Mouse (Mus musculus): ENCODE measurements around the gene Msh3. TPM values are rescaled to one million over a fixed set of nuclear protein-coding genes. Genes with fewer than 3 reads are reported as not detected.

Gene Msh3
- polyA plus RNA-seq, 1 experiment = 35.5 TPM

DNA sequence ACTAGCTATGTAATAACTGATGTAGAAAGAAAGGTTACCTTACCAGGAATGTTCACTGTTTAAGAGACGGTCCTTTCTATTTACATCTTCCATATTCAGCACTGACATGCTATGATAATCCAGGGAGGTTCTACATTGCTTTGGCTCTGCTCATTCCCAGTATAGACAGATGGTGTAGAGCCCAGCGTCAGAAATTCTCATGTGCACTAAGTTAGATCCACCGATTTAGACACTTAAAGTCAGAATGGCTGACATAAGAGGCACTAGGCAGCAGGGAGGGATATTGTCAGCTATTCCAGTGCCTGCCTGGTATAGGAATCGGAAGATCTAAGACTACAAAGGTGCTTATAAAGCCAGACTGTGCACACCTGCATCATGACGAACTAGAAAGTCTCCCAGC lies 40.2 kb downstream of the Msh3 start:
- WGBS = 70% methylated on average over 5 of the region's 5 CpGs
- Histone ChIP-seq H3K4me3 (replicated peaks; ENCODE audit: control insufficient read depth, low read depth, low read length) (no peak overlapping the region), H3K4me1 (ENCODE audit: control insufficient read depth, insufficient read depth, low read length) (no peaks in the 10 kb centered on the region), H3K27ac (ENCODE audit: control insufficient read depth, insufficient read depth, low read depth, low read length, poor library complexity) (no peak overlapping the region)
- TF ChIP-seq CTCF (IDR thresholded peaks at IDR 0.05; ENCODE audit: control insufficient read depth, insufficient read depth, low read length) (no peak), POLR2A (IDR thresholded peaks at IDR 0.05; ENCODE audit: borderline replicate concordance, control insufficient read depth, low read depth, low read length) (no peak)

DNA sequence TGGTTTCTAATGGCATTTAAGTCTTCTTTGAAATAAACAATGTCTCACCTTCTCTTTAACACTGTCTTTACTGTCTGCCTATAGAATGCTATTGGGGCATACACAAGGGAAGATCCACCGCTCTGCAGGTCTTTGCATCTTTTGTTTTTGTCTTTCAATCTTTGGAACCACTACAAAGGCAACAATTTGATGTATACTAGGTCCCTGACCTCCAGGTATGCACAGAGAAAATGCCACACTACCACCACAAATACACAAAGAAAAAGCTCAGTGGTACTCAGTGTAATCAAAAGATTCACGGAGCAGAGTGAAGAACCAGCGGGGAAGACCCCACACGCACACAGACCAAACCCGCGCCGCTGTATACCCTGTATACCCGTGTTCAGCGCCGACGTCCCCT lies 49.1 kb downstream of the Msh3 start, which contains the start of gene Gm20379:
Gene Gm20379 (plus strand): TSS at position 301 of the 400 bp plus-strand sequence.
- no peaks in the 10 kb centered on the region for H3K4me1 ChIP-seq (ENCODE audit: control insufficient read depth, insufficient read depth, low read length)
- H3K4me3 ChIP-seq (replicated peaks; ENCODE audit: control insufficient read depth, low read depth, low read length) = no peak within 1 kb of the TSS
- H3K27ac ChIP-seq (ENCODE audit: control insufficient read depth, insufficient read depth, low read depth, low read length, poor library complexity) = no peak within 1 kb of the TSS
- TF ChIP-seq CTCF (IDR thresholded peaks at IDR 0.05; ENCODE audit: control insufficient read depth, insufficient read depth, low read length) (no peak), POLR2A (IDR thresholded peaks at IDR 0.05; ENCODE audit: borderline replicate concordance, control insufficient read depth, low read depth, low read length) (no peak)
- 96% methylated on average over 11 of the region's 11 CpGs for WGBS

DNA sequence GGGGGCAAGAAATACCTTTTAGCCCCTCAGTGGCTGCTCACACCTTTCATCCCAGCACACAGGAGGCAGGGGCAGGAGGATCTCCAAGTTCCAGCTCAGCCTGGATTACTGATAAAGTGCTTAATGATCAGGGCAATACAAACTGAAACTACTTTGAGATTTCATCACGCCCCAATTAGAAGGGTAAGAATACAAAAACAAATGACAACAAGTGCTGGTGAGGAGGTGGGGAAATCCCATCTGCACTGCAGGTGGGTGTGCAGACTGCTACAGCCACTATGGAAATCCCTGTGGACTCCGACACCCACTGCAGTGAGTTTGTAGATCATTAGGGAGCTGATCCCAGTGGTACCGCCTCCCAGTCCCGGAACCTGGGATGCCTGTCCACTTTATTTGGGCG lies 50.5 kb downstream of the Msh3 start:
- 89% methylated on average over 5 of the region's 5 CpGs for WGBS
- TF ChIP-seq CTCF (IDR thresholded peaks at IDR 0.05; ENCODE audit: control insufficient read depth, insufficient read depth, low read length) = no peak
- TF ChIP-seq POLR2A (IDR thresholded peaks at IDR 0.05; ENCODE audit: borderline replicate concordance, control insufficient read depth, low read depth, low read length) = no peak
- Histone ChIP-seq H3K4me1 (ENCODE audit: control insufficient read depth, insufficient read depth, low read length) (no peaks in the 10 kb centered on the region), H3K4me3 (replicated peaks; ENCODE audit: control insufficient read depth, low read depth, low read length) (no peak overlapping the region), H3K27ac (ENCODE audit: control insufficient read depth, insufficient read depth, low read depth, low read length, poor library complexity) (no peak overlapping the region)

DNA sequence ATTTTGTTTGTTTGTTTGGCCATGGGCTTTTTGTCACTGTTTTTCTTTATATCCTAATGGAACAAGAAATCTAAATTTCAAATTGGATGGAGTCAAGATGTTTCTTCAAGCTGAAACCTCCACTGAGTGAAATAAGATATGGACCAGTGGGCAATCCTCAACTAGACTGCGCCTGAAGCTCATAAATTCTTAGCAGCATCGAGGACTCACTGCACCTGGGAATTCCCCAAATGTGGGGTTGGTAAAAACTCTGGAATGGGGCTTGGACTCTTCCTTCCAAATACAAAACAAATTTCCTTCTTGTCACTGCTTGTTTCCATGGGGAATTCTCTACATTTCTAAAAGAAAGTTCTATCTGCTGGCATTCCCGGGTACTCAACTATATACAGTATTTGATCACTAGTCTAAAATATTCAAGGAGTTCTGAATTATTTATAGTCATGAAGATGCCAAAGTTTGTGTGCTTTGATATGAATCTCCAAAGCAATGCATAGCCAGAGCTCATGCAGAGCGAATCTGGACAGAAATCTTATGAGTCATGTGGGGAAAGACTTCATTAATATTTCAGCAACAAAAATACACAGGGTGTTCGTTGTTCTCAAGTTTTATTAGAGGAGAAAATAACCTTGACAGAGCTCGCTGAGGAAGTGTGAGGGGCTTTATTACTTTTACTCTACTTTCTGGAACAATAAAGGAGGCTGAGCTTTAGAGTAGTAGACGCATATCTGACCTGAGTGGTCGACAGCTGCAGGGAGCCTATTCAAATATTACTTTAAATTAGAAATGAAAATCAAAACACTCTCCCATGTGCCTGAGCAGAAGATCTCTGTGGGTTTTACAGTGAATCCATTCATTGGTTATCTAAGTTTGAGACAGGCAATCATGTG lies 51.5 kb downstream of the Msh3 start:
- Histone ChIP-seq H3K27ac (ENCODE audit: control insufficient read depth, insufficient read depth, low read depth, low read length, poor library complexity) (no peak overlapping the region), H3K4me3 (replicated peaks; ENCODE audit: control insufficient read depth, low read depth, low read length) (no peak overlapping the region), H3K4me1 (ENCODE audit: control insufficient read depth, insufficient read depth, low read length) (no peaks in the 10 kb centered on the region)
- TF ChIP-seq CTCF (IDR thresholded peaks at IDR 0.05; ENCODE audit: control insufficient read depth, insufficient read depth, low read length) = no peak
- TF ChIP-seq POLR2A (IDR thresholded peaks at IDR 0.05; ENCODE audit: borderline replicate concordance, control insufficient read depth, low read depth, low read length) = no peak
- 83% methylated on average over 8 of the region's 8 CpGs for WGBS

DNA sequence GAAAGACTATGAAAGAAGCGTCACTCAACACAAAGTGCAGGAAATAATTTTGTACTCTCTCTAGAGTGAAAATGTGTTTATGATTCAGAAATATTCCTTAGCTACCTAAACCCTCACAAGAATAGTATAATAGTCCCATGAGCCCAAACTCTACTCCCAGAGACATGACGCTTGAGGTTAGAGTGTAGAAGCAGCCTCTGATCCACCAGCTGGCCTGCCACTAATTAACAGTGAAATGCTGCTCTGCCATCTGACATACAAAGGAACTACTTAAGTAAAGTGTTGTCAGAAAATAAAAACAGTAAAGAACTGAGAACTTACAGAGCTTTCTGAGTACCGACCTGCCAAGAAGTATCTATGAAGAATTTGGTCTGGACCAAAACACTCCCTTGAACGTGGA lies 52.3 kb downstream of the Msh3 start:
- no peaks in the 10 kb centered on the region for H3K4me1 ChIP-seq (ENCODE audit: control insufficient read depth, insufficient read depth, low read length)
- 91% methylated on average over 4 of the region's 4 CpGs for WGBS
- no peak overlapping the region for H3K4me3 ChIP-seq (replicated peaks; ENCODE audit: control insufficient read depth, low read depth, low read length)
- no peak overlapping the region for H3K27ac ChIP-seq (ENCODE audit: control insufficient read depth, insufficient read depth, low read depth, low read length, poor library complexity)
- TF ChIP-seq CTCF (IDR thresholded peaks at IDR 0.05; ENCODE audit: control insufficient read depth, insufficient read depth, low read length) = no peak
- TF ChIP-seq POLR2A (IDR thresholded peaks at IDR 0.05; ENCODE audit: borderline replicate concordance, control insufficient read depth, low read depth, low read length) = no peak

DNA sequence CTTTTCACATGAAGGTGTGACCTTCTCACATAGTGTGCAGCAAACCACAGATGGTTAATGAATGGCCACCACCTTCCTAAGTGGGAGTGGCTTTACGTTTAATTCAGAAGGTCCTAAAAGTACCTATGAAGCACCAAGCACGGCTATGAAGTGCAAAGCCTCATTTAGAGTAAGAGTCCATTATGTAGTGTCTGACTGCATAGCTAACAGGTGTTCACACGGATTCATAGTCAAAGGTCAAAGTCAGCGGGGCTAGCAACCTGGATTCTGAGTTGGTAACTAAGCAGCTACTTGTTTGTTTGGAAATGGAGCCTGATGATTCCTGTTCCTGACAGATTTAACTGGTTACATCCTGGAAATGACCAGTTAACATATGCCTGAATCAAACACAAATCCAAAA lies 53.0 kb downstream of the Msh3 start:
- WGBS = 86% methylated on average over 4 of the region's 4 CpGs
- Histone ChIP-seq H3K4me3 (replicated peaks; ENCODE audit: control insufficient read depth, low read depth, low read length) (no peak overlapping the region), H3K27ac (ENCODE audit: control insufficient read depth, insufficient read depth, low read depth, low read length, poor library complexity) (no peak overlapping the region), H3K4me1 (ENCODE audit: control insufficient read depth, insufficient read depth, low read length) (no peaks in the 10 kb centered on the region)
- TF ChIP-seq POLR2A (IDR thresholded peaks at IDR 0.05; ENCODE audit: borderline replicate concordance, control insufficient read depth, low read depth, low read length) = no peak
- no peak for TF ChIP-seq CTCF (IDR thresholded peaks at IDR 0.05; ENCODE audit: control insufficient read depth, insufficient read depth, low read length)

DNA sequence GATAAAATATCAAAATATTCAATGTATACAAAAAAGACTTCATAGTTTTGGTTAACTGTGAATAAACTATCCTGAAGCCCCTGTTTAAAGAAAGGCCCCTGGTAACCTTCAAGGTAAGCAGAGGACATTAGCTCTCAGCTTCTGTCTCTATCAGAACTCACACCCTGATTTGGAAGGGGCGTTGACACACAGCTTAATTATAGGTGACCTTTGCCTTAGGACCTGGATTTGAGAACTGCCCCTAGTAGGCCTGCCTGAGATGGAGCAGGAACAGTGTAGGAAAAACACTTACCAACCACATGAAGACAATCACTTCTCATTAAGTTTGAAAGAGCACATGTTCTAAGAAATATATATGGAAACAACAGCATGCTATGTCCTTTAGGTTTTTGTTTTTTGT lies 55.3 kb downstream of the Msh3 start:
- 81% methylated on average over 1 of the region's 1 CpGs for WGBS
- Histone ChIP-seq H3K27ac (ENCODE audit: control insufficient read depth, insufficient read depth, low read depth, low read length, poor library complexity) (no peak overlapping the region), H3K4me1 (ENCODE audit: control insufficient read depth, insufficient read depth, low read length) (no peaks in the 10 kb centered on the region), H3K4me3 (replicated peaks; ENCODE audit: control insufficient read depth, low read depth, low read length) (no peak overlapping the region)
- TF ChIP-seq CTCF (IDR thresholded peaks at IDR 0.05; ENCODE audit: control insufficient read depth, insufficient read depth, low read length) (no peak), POLR2A (IDR thresholded peaks at IDR 0.05; ENCODE audit: borderline replicate concordance, control insufficient read depth, low read depth, low read length) (no peak)

DNA sequence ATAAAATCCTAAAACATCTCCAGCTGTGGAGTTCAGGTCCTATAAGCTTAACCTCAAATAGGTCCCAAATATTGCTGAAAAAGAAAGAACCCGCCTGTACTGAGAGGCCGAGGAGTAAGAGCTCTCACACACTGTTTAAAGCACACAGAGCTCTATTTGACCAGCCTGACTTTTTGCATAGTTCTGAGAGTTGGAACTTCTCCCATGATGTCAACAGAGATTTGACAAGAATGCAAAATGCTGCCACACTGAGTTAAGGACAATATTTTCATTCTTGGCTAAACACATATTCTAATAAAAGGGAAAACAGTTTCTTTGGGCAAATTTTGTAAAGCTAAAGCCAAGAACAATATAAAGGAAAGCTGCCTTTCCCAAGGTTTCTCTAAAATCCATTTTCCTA lies 57.8 kb downstream of the Msh3 start:
- WGBS = 82% methylated on average over 2 of the region's 2 CpGs
- no peak for TF ChIP-seq CTCF (IDR thresholded peaks at IDR 0.05; ENCODE audit: control insufficient read depth, insufficient read depth, low read length)
- no peak for TF ChIP-seq POLR2A (IDR thresholded peaks at IDR 0.05; ENCODE audit: borderline replicate concordance, control insufficient read depth, low read depth, low read length)
- no peak overlapping the region for H3K27ac ChIP-seq (ENCODE audit: control insufficient read depth, insufficient read depth, low read depth, low read length, poor library complexity)
- H3K4me1 ChIP-seq (ENCODE audit: control insufficient read depth, insufficient read depth, low read length) = no peaks in the 10 kb centered on the region; the same call in 1 of the 2 replicates
- no peak overlapping the region for H3K4me3 ChIP-seq (replicated peaks; ENCODE audit: control insufficient read depth, low read depth, low read length)

All from bone marrow, adult 2 months (tissue).